Mouse (Mus musculus): ENCODE results near the gene Unc119b.
"Not testable (repeated sequence)": the region's sequence is repeated elsewhere in the genome, so short reads cannot be mapped to it uniquely, and the experiment has no call there.

The Unc119b gene

DNA sequence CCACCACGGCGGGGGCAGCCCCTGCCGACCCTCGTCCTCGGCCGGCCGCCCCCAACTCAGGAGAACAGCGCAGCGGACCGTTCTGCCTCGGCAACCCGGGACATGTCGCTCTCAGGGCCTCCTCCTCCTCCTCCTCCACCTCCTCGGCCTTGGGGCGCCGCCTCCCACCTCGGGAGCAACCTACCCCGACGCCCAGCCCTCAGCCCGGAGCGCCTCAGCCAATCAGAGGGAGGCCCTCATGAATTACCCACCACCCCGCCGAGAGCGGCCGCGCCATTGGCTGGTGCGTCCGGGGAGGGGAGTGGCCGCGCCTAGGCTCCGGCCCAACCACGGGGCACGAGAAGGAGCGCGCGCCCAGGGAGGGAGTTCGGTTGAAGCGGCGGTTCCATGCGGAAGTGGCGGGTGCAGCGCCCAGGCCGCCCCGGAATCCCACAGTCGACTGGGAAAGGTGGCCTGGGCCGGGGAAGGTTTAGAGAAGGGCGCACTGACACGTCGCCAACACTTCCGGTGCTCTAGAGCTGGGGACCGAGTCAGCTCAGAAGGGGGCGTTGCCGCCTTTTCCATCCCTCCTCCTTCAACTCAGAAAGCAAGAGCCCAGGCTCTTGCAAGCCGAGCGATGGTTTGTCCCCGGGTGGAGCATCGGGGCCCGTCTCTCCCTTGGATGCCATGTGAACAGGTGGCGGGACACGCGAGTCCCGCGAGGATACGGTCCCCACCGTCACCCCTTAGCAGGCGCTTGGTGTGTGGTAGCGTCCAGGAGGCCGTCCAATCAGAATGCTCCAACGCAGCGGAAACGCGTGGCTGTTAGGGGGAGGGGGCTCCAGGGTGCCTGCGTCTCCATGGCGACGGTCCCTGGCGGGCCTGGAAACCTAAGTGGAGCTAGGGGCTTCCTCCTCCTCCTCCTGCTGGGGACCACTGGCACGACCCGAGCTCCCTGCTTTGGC is 23.5 kb upstream of the Unc119b start, which contains the start of gene Mlec:
Gene Mlec (minus strand): TSS at position 140 of the 944 bp plus-strand sequence.
- DNase-seq (ENCODE audit: low read depth), result peak; percentile 99

DNA sequence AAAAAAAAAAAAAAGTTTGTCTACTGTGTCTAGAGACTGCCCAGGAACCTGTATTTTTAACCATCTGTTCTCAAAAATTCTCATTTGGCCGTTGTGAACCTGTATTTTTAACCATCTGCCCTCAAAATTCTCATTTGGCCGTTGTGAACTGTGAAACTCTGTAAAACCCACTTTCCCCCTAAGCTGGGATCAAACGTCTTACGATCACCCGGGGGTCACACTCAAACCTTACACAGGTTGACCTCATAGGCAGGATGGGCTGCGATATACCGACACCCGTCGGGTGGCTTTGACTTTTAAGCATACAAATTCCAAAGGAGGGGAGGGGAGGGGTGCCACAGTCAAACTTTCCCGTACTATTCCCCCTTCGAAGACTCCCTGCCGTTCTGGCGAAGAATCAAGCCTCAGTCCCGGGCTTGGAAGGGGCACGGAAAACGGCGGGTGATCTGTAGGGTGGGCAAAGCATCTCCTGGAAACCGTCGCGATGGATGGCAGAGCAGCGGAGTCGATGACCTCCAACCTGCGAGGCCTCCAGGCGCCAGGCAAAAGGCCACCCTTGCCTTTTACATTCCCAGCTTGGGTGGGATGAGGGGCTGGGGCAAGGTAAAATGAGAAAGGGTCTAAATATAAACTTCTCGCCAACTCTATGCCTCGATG is 22.3 kb upstream of the Unc119b start:
- peak; percentile 74 for DNase-seq (ENCODE audit: low read depth)

DNA sequence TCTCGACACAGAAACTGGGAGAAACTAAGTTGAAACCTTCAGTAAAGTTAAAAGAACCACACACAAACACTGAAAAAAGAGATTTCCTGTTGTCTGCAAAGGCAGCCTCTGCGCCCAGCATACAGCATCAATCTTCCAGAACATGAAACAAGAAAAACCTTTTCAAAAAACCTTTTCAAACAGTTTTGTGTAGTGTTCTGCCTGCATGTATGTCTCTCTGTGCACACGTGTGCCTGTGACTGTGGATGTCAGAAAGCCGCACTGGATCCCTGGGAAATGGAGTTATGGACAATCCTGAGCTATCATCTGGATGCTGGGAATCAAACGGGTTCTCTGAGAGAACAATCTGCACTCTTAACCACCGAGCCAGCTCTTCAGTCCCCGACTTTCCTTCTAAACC is 21.6 kb upstream of the Unc119b start:
- peak; percentile 73 for DNase-seq (ENCODE audit: low read depth)

DNA sequence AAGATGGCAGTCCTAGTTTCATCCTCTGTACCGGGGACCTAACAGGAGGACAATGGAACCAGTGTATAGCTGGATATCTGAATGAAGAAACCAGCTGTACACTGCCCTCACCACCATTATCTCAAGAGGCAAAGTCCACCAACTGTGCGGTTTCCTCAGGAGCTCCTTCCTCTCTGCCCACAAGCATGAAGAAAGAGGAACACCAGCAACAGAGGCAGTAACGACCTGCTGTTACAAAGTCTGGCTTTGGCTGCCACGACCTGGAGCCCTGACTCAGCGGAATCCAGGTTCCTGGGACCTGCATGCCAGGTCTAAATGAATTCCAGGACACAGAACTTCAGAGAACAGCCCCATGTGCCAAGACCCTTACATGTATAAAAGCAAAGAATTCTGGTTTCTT is 21.1 kb upstream of the Unc119b start:
- DNase-seq (ENCODE audit: low read depth), result peak; percentile 49

DNA sequence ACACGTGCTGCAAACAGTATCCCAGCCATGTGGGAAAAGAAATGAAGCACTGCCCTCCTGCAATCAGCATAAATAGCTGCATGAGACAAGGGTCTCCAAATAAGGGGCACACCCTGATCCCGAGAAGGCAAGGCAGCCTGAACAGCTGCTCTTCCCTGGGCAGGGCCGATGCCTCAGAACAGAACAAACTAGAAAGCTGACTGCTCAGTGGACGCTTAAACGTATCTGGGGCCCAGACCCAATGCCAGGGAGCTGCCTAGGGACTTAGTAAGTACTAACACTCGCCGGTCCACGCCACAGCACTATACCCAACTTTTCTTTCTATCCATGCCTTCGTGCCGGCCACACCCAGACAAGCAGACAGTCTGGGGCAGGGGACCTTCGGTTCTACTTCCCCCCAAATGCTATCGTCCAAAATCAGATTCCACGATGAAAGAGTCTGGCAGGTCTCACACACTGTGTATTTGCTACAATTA is 20.4 kb upstream of the Unc119b start:
- DNase-seq (ENCODE audit: low read depth), result no peak

DNA sequence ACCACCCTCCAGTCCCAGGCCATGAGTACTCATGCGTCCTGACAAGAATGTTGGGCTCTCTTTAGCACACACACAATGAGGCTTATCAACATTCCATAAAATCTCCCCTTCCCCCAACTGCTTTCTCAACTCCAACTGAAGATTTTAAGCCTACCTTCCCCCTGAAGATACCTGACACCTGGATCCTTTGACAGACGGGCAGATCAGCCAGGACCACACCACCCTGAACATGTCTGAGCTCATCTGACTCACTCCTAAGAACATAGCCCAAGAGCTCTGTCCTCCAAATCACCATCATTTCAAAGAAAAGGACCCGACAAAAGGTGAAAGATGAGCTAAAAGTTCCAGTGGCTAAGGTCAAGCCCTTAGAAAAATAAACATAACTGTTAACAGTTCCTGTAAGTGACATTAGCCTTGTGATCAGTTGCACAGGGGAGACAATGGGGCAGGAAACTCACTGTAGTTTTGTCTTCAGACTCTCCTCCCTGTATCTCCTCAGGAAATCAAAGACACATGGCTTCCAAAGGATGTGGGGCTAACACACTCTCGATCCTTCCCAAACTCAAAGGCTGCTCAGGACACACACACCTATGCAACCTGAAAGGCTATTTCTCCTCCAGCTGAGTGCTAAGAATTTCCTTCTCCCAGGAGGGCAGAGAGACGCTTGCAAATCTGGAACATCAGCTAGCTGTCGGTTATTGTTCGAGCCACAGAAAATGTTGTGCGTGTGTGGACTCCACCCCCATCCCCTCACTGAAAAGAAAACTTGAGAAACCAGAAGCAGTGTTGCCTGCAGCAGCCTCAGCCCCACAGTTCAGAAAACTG is 17.6 kb upstream of the Unc119b start:
- DNase-seq (ENCODE audit: low read depth), result peak; percentile 60

DNA sequence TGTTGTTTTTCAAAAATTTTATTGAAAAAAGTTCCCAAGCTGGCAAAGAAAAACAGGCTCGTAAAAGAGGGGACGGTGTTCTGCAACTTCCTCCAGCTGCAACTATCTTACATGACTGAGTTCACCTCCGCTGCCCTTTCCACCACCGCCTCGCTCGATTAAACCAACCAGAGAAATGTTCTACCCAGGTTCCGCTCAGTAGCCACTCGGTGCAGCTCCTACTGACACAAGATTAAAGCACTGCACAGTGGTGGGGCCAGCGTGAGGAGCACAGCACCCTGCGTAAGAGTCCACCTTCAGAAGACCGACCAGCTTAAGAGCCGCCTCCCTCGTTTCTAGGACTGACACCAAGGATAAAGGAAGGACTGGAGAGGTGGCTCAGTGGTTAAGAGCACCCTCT is 16.7 kb upstream of the Unc119b start:
- DNase-seq (ENCODE audit: low read depth), result peak; percentile 48

DNA sequence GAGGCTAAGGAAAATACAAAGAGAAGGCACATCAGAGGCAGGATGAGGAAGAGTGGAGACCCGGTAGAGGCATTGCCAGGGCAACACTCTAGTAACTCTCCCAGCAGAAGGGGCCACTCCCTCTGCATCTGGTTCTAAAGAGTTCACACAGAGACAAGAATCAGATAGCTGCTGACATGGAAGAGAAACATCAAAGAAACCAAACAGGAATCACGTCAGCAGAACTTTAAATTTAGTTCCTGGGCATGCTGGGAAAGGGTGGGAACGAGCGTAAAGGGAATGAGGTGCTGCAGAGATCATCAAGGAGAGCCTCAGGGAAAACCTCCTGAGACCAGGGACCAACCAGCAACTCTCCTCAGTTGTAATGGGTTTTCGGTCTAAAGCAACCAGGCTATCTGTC is 16.2 kb upstream of the Unc119b start:
- peak; percentile 75 for DNase-seq (ENCODE audit: low read depth)

DNA sequence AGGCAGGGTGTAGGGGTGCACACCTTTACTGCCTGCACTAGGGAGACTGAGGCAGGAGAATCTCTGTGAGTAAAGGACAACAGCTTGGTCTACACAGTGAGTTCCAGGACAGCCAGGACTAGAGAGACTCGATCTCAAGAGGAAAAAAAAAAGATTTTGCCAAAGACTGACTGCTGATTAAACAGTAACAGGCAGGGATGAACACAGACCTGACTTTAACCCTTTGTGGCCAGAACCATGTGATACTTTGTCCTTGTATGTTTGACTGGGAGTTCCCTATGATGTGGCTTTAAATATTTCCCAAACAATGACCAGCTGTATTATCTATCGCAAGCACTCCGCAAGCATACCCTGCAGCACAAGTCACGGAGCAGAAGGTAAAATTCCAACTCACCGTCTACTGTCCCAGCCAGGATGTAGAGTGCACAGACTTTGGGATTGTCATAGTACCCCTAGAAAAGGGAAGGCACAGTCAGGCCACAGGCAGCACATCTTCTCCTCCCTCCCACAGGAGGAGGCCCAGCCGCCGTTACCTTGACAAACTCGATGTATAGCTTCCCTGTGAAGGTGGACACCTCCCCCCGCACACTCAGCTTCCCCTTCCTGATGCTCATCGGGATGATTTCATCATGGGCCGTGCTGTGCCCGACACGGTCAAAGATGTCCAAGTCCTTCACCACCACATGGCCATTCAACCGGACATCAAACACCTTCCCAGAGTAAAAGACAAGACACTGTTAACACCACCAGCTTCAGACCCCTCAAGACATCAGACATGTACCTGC is 15.1 kb upstream of the Unc119b start:
- no peak for DNase-seq (ENCODE audit: low read depth)

DNA sequence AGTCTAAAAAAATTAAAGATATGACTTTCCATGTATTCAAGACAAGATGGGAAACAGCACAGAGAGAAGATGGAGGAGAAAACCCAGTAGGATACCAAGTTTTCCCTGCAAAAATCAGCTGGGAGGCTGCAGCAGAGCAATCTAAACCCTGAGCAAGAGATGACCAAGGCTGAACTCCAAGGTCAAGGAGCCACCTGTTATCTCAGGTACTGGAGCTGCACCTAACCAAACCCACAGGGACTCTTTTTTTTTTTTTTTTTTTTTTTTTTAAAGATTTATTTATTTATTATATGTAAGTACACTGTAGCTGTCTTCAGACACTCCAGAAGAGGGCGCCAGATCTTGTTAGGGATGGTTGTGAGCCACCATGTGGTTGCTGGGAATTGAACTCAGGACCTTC is 14.1 kb upstream of the Unc119b start:
- not testable (repeated sequence) for DNase-seq (ENCODE audit: low read depth)

DNA sequence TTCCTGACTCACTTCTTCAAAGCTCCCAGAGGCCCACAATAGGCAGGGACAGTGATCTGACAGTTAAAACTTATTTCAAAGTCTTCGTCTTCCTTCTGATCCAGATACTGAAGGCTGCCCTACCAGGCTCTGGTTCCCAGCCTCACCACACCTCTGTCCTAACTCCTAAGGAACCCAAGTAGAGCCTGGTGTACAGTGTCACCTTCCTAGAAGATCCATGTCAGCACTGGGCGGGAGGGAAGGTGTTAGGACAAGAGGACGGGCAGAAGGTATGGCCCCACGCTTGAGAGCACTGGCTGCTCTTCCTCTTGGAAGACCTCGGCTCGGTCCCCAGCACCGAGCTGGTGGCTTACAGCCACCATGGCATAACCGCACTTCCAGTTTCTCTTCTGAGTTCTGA is 13.6 kb upstream of the Unc119b start:
- no peak for DNase-seq (ENCODE audit: low read depth)

DNA sequence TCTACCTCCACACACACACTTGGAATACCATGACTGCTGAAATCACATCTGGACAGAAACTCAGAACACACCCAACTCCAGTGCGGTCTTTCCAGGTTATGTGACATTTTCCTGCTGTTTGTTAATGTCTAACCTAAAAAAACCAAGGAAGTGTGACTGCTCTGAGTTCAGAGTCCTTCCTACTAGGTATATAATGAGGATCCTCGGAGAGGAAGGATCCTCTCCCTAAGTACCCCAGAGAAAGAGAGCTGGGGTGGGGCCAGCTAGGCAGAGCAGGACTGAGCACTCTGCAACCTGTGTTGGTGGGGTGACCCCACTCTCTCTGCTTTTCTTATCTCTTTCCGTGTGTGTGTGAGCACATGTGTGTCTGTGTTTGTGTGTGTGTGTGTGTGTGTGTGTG is 12.6 kb upstream of the Unc119b start:
- DNase-seq (ENCODE audit: low read depth), result no peak

DNA sequence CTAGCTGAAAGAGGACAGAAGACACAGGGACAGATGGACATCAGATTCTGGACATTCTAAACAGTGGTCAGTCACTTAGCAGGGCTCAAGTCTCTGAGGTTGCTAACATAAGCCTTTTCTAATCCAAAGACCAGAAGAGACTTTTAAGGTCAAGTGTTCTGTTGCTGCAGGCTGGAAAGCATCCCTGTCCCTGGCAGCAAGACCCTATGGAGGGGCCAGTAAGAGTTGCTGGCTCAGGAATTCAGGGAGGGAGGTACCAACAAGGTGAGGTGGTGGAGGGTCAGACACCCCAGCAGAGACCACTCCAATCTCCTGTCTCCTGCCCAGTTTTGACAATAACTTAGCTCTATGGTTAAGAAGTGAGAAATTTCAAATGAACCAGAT is 12.0 kb upstream of the Unc119b start:
- no peak for DNase-seq (ENCODE audit: low read depth)

DNA sequence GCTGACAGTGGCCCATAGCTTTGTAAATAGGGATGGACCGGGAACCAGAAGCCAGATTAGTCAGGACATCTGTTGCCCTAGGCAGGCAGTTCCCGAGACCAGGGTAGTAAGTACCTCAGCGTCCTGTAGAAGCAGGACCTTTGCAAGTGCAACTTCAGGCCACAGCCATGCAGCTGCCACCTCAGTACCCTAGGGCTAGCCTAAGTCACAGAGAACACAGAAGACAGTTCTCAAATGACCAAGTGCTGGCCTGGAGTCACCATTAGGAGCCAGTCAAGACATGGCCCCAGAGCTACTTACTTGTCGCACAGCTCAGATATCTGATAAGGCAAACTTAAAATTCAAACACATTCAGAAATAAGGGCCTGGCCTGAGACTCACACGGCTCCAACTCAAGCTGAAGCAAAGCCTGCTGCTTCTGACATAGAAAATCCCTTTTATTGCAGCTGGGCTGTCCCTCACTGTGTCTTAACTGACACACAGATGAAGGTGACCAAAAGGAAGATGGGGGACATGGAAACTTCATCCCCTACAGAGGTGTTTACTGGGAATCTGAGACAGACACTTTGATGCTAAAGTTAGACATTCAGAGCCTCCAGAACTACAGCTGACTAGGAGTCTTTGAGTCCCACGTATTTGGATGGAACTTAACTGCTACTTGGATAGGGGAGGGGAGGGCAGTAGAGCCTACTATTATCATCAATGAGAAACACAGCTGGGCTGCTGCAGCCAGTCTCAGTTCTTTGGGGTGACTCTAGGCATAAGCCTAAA is 11.4 kb upstream of the Unc119b start:
- DNase-seq (ENCODE audit: low read depth), result no peak

DNA sequence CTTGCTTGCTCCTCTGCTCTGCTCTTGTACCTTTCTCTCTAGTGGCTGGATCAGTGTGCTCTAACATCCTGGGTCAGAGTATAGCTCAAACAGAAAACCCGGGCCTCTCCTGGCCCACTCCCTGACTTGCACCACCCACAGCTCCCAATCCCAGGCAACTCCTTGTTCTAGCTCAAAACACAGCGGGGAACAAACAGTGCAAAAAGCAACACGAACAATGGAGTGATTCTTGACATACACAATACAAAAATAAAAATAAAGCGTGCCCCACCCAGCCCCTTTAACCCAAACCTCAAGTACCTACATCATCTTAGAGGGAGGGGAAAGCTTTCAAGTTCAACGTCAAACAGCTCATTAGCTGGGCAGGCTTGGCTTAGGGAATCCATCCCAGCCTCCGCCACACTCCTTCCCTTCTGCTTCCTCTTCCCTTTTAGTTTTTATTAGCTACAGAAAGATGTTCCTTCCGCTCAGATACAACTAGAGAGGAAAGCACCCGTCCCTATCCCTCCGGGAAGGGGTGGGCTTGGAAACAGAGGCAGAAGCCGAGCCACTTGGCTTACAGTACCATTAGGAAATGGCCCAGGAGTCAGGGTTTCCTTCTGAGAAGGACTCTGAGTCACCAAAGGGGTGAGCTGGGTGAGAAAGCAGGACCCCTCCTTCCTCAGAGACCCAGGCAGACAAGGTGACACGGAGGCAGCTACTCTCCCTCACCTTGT is 10.6 kb upstream of the Unc119b start:
- DNase-seq (ENCODE audit: low read depth), result no peak

DNA sequence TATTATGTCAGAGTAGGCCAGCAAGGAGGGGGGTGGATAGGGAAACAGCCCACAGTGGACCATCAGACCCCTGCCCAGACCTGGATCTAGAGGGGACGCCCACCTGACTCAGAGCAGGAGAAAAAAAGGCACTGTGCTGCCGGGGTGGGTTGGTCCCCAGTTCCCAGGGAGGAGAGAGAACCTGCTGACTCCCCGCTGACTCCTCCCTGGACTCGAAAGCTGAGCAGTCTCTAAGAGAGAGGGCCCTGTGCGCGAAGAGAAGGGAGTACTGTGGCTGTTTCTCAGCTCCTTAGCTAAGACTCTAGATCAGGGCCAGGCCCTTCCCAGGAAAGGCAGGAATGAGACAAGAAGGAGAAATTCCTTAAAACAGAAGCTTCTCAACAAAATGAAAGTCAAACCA is 9.7 kb upstream of the Unc119b start:
- no peak for DNase-seq (ENCODE audit: low read depth)

DNA sequence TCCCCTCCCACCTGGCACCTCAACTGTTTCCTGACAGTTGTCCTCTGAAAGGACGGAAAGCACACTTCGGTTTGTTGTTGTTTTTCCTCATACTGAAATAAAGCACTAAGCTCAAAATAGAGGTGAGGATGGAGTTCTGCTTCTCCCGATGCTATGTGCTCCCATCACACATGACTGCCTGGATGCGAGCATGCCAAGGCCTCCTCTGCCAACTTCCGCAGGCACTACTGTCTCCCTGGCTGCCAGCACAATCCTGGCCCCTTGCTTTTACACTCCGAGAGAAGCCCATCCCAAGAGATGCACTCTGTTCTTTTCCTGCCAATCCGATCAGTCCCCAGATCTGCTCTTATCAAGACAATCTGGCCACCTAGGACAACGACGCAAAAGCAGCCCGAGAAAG is 8.8 kb upstream of the Unc119b start:
- no peak for DNase-seq (ENCODE audit: low read depth)

DNA sequence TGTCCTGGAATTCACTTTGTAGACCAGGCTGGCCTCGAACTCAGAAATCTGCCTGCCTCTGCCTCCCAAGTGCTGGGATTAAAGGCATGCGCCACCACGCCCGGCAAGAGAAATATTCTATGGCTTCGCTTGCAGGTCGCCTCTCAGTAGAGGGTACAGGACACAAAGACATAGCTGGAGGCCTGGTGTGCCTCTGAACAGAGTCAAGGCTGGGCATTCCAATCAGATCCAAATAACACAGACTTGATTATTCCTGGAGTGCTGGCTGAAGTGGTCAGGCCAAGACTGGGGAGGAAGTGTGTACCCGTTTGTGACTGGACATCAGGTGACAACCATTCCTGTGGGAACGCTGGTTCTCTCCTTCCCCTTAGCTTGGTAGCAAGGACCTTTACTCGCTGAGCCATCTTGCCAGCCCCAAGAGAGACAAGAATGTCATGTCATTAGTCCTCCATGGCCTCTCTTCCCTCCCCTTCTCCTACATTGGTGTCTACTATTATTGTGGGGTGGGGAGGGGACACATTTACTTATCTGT is 7.5 kb upstream of the Unc119b start:
- DNase-seq (ENCODE audit: low read depth), result no peak

DNA sequence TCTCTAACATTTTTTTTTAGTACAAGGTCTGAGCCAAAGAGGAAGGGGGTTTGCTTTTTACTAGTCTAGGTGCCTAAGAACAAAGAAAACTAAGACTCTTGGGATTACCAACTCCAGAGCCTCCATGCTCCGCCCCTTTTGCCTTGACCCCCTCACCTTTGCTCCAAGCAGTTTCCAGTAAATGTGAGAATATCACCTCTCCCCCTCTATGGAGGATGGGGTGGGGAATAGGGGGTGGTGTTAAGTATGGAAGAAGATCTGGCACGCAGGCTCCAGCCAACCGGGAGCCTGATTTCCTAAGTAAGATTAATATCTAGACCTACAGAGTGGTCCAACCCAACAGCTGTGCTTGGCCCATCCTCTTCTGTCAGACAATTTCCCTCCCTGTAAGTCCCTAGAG is 6.0 kb upstream of the Unc119b start:
- DNase-seq (ENCODE audit: low read depth), result no peak

DNA sequence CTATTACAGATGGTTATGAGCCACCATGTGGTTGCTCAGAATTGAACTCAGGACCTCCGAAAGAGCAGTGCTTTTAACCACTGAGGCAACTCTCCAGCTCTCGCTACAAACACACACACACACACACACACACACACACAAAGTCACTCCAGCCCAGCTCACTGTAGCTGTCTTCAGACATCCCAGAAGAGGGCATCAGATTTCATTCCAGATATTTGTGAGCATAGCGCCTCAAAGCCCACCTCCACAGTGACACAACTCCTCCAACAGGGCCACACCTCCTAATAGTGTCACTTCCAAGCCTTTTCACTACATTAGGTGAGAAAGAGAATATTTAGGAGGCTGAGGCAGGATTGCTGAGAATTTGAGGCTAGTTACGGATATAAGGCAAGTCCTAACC is 4.3 kb upstream of the Unc119b start:
- DNase-seq (ENCODE audit: low read depth), result no peak
